Mouse (Mus musculus) G1E (cell line): ENCODE measurements around the gene Lyg1.

ENCODE experiments used
- CTCF ChIP-seq: IDR thresholded peaks from 2 replicates; pipeline ENCODE4 v1.5.1; 2012; ENCODE audit warnings: low read depth, low read length, inconsistent platforms, mixed read lengths
- GATA1 ChIP-seq: IDR thresholded peaks from 2 replicates; pipeline ENCODE4 v1.6.1; 2012; ENCODE audit warnings: borderline replicate concordance, low read length, inconsistent platforms, mixed read lengths
- GATA2 ChIP-seq: IDR thresholded peaks from 2 replicates; pipeline ENCODE4 v1.6.1; 2012; ENCODE audit warnings: low read depth, low read length, inconsistent platforms, borderline replicate concordance
- POLR2AphosphoS5 ChIP-seq: IDR thresholded peaks from 2 replicates; pipeline ENCODE4 v1.6.1; 2012; ENCODE audit warnings: low read depth, low read length, inconsistent platforms; ENCODE audit not compliant: insufficient replicate concordance
- TAL1 ChIP-seq: conservative IDR thresholded peaks from 2 replicates; pipeline ENCODE4 v1.6.1; 2012; ENCODE audit warnings: low read depth, low read length, inconsistent platforms, mixed read lengths

- TF ChIP-seq TAL1, result no peak
- no peak for TF ChIP-seq CTCF
- no peak for TF ChIP-seq GATA1
- no peak for TF ChIP-seq POLR2AphosphoS5
- no peak for TF ChIP-seq GATA2
Measured at GRCm38 (mm10) chr1:37987856-37988255, 30.3 kb upstream of the Lyg1 start.
